Mouse (Mus musculus) ovary, adult 18-20 months (tissue): ENCODE measurements around the gene Sptlc2.
A peak's percentile ranks its signal among the peaks of the same experiment; 100 is the strongest.
"Not testable (repeated sequence)": the region's sequence is repeated elsewhere in the genome, so short reads cannot be mapped to it uniquely, and the experiment has no call there.

Experiments used
- DNase-seq: peaks from one replicate; pipeline ENCODE4 v3.0.0; 2022; ENCODE audit warnings: low spot score, mixed read lengths

Gene Sptlc2

DNA sequence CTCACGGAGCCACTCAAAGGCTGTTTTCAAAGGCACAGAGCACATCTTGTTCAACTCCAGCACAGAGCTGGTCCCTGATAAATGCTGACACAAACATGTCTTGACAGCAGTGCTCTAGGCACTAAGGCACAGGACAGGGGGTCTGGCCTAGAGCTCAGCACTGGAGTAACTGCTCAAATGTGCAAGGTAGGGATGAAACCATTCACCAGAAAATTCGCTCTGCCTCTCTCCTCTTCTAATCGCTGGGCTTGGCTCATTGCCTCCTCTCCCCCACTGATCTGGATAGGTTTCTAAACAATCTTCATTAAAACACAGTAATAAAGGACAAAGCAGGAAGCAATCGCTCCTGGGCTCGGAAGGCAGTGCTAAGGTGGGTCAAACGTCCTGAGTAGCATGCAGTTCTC lies 57.1 kb downstream of the Sptlc2 start:
- no peak for DNase-seq

DNA sequence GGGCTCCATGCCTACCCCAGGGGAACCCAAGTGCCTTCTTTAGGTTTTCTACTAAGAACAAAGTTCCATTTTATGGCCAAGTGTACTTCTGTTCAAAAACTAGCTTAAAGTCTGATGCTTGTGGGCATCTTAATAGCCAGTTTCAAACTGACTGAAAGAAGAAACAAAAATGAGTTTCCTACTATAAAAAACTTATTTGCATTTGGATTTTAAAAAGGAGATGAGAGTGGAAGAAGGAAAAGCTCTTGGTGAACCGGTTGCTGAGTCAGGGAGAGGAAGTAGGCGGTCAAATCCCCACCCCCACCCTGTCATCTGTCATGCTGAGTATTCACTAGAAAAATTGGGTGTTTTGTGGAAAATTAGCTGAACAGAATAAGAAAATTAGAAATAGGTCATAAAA lies 57.9 kb downstream of the Sptlc2 start:
- DNase-seq: no peak

GRCm38 (mm10) chr12:87328025-87328424 lies 60.1 kb downstream of the Sptlc2 start:
- no peak for DNase-seq

- DNase-seq: no peak
Measured at GRCm38 (mm10) chr12:87327610-87328009, 60.5 kb downstream of the Sptlc2 start.

DNA sequence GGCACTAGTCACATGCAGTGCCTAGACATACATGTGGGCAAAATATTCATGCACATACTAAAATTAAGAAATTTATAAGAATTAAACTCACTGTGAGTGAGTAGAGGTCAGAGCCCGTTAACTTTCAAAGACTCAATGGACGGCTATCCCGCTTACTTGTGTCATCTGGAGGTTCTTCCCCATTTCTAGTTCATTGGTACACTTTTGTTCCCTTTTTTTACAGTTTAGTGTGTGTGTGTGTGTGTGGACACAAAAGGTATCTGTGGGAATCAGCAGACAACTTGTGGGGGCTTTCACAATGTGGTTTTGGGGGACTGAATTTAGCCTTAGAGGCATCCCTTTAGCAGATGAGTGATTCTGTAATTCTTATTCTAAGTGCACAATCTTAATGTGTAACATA lies 62.7 kb downstream of the Sptlc2 start:
- DNase-seq: no peak

GRCm38 (mm10) chr12:87319229-87319628 lies 68.9 kb downstream of the Sptlc2 start:
- no peak for DNase-seq

- no peak for DNase-seq
Measured at GRCm38 (mm10) chr12:87317951-87318350, 70.2 kb downstream of the Sptlc2 start.

GRCm38 (mm10) chr12:87313098-87313497 lies 75.1 kb downstream of the Sptlc2 start:
- no peak for DNase-seq

- not testable (repeated sequence) for DNase-seq
Measured at GRCm38 (mm10) chr12:87306584-87306844, 81.6 kb downstream of the Sptlc2 start.

DNA sequence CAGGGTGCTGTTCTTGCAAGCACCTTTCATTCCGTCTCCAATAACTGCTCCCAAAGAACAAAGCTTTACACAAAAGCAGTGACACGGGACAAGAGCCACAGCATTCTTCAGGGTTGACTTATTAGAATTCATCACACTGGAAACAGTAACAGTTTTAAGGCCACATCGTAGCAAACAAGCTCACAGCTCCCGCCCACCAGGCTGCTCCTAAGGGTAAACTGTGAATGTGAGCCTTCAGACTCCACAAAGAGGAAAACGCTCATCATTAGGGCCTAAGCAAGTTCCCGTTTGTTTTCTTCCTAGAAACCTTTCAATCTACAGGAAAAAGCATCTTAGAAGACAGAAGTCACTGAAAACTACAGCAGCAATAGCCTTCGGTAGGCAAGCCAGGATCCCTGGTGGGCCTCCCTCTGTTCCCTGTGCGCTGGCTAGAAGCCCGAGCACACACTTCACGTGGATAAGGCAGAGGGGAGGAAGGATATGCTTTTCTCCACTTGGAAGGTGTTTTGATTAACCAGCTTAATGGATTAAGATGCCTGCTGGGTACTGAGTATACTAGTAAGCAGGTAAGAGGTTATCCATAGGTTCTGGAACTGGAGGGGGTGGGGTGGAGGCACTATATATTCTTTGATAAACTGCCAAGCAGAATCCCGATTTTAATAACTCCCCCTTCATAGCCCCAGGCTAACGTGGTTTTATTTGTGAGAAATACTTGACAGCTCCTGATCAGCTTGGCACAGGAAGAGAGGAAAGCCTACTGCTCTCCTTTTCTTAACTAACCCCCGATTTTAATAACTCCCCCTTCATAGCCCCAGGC lies 82.2 kb downstream of the Sptlc2 start:
- no peak for DNase-seq

GRCm38 (mm10) chr12:87301189-87301588 lies 87.0 kb downstream of the Sptlc2 start:
- DNase-seq: no peak

- DNase-seq: no peak
Measured at GRCm38 (mm10) chr12:87300441-87300690, 87.8 kb downstream of the Sptlc2 start.

DNA sequence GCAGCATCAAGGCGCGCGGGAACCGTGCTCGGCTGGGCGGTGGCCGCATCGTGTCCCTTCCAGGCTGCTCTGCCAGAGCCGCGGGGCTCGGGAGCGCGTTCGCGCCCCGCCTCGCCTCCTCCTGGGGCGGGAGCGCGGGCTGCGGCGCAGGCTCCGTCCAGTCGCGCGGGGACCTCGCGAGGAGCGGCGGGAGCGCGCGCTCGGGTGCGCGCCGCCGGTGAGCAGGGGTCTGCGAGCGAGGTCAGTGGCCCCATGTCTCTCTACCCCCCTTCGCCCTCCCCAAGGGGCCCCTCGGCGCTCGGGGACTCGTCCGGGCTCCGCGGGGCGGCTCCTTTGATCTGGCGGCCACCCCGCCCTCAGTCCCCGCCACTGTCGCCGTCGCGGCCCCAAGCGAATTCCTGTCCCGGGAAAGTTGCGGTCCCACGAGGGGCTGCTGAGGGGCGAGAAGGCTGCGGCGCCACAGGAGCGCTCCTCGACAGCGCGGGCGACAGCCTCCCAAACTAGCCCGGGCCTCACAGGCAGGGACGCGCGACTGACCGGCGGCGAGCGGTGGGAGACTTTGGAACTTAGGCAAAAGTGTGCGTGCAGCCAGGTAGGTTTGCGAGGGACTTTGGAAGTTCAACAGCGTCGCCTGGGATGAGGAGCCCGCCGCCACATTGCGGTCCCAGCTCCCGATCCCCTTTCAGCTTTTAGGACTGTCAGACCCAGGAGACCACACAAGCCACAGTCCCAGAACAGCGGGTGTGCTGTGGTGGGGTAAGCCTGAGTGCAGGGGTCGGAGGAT lies 88.3 kb downstream of the Sptlc2 start, which contains the start of gene Ism2:
Gene Ism2 (minus strand): TSS at position 49 of the 784 bp plus-strand sequence.
- no peak for DNase-seq

DNA sequence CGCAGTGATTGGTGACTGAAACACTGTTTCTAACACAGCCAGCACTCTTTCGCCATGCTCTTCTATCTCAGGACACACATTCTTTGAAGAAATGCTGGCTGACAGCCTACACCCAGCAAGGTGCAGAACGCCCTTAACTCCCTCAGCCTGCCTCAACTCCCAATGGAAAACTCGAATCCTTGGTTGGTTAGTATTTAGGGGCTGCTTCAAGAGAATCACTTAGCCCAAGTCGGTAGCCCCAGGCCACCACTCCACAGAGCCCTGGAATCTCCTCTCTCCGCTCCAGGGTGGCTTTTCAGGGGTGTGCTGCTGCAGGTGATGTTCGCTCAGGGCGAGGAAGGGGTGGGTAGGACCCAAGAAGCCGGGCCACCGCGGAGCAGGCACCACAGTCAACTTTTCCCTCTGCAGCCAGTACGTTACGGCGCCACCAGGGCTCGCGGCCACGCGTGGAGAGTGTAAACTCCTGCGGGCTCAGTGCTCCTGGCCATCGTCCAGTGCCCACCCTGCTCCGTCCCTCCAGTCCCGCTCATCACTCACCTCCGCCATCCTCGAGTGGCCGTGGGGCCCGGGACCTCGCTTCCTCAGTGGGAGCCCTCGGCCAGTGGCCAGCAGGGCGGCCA lies 89.0 kb downstream of the Sptlc2 start:
- DNase-seq: no peak

DNA sequence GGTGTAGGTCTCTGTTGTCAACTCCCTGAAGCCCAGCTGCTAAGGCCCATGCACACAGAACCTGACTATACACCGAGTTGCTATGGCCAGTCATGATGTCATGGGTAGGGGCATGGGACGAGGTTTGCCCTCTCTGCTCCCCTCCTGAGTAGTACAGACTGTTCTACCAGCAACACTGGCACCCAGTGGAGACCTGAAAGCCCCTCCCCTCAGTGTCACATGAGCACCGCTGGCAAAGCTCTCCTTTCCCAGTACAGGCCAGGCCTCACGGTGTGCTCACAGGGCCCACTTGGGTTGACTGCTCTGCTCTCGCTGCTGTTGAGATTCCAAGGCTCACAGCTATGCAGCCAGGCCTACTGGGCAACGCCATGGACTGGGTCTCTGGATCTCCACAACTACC lies 94.2 kb downstream of the Sptlc2 start:
- DNase-seq: no peak

DNA sequence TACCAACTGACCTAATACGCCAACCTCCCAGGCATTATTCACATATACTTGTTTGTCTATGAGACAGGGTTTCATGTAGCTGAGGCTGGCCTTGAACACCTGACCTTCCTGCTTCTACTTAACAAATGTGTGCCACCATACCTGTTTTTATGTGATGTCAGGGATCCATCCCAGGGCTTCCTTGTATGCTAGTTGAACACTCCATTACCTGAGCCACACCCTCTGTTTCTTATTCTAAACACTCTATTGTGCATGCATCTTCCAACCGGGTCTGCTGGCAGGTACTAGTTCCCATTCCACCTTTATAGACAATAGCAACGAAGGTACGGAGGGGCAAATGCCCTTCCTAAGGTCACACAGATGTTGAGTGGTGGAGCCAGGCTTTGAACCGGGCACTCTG lies 99.1 kb downstream of the Sptlc2 start:
- DNase-seq: no peak

- no peak for DNase-seq
Measured at GRCm38 (mm10) chr12:87284726-87285125, 103.4 kb downstream of the Sptlc2 start.

GRCm38 (mm10) chr12:87284268-87284667 lies 103.9 kb downstream of the Sptlc2 start:
- DNase-seq: no peak

- no peak for DNase-seq
Measured at GRCm38 (mm10) chr12:87283706-87284105, 104.4 kb downstream of the Sptlc2 start.

- DNase-seq: no peak
Measured at GRCm38 (mm10) chr12:87282743-87283142, 105.4 kb downstream of the Sptlc2 start.

GRCm38 (mm10) chr12:87281766-87282165 lies 106.4 kb downstream of the Sptlc2 start:
- DNase-seq: no peak

DNA sequence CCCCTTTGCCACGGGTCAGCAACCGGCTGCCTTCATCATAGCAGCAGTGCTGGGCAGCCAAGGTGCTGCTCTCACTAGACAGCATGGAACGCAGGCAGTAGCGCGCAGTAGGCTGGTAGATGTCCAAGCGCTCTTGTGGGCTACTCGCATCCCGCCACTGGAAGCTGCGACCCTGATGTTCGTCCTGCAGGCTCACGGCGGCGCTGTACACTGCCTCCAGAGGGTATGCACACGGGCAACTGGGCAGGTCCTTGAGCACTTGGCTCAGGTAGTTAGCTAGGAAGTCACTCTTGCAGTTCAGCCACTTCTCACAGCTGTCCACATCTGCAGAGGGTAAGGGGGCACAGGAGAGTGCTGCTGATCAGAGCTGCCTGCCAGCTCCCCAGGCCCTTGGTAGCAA lies 108.3 kb downstream of the Sptlc2 start:
- no peak for DNase-seq

DNA sequence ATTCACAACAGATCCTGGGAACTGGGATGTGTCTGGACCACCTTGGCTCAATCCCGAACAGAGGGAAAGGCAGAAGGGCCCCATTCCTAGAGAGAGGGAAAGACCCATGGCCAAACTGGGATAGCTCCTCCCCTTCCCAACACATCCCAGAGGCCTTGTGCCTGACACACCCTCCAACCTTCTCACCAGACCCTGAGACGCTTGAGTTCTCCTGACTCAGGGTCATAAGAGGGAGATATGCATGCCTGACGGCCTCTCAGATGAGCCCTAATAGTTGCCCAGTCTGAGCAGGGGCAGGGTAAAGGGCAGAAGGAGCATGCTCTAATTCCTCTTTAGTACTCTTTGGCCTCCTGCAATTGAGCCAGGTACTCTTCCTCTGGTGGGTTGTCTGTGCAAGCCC lies 108.8 kb downstream of the Sptlc2 start:
- DNase-seq: peak; percentile 67
